Mouse (Mus musculus): ENCODE measurements around the gene Foxn1. TPM values are rescaled to one million over a fixed set of nuclear protein-coding genes. Genes with fewer than 3 reads are reported as not detected.

The Foxn1 gene
- polyA plus RNA-seq, 1 experiment from 2014 or later = not detected

DNA sequence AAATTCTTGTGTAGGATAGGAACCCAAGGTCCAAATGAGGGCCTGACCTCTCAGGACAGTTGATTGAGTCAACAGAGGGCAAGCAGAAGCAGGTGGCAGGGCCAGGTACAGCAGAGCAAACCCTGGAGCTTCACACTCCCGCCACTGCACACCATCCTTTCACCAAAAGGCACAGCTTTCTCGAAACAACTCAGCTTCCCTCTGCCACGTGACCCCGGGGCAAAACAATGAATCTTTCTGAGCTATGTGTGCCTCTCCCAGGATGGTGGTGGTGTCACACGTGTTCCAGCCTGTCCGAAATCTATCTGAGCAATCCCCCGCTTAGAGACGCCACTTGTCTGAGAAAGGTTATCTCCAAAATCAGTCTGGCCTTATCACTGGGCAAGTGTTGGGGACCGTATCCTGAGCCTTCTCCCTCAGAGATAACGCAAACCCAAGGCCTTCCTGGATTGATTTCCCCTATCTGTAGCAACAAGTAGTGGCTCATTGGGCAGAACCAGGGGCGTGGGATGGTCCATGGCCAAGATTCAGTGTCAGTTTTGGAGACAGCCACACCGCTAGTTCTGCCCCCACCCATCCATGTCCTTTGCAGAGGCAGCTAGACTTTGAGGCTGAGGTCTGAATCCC is 34.0 kb upstream of the Foxn1 start:
- WGBS = 75% methylated on average over 12 of the region's 12 CpGs
- ATAC-seq (ENCODE audit: low FRiP score) = no peak
- no peak overlapping the region for H3K27ac ChIP-seq (replicated peaks)

DNA sequence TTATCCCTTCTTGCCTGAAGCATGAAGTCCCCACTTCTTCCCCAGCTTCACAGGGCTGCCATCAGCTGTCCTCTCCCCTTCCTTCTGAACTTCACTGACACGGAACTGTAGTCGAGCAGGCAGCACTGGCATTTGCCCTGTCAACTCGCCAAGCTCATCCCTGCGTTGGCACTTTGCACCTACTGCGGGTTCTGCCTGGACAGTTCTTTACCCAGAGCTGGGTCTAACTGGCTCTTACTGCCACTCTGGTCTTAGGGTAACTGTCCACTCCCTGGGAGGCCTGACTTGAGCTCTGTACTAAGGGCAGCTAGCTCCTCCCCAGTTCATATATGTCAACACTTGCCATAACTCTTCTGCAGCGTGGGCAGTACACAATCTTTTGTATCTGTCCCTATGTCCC is 30.5 kb upstream of the Foxn1 start:
- 88% methylated on average over 6 of the region's 6 CpGs for WGBS
- H3K27me3 ChIP-seq (replicated peaks) = peaks cover 5% of the 10 kb centered on the region; the same call in 1 of the 2 replicates

More for the DNA sequence above, 34.0 kb upstream of the Foxn1 start:
- Histone ChIP-seq H3K9me3 (replicated peaks) (no peaks in the 10 kb centered on the region), H3K27me3 (replicated peaks) (peaks cover 17% of the 10 kb centered on the region), H3K4me2 (no peak overlapping the region), H3K4me1 (no peaks in the 10 kb centered on the region), H3K9ac (replicated peaks) (no peak overlapping the region), H3K4me3 (replicated peaks) (no peak overlapping the region), H3K36me3 (no peaks in the 10 kb centered on the region)

DNA sequence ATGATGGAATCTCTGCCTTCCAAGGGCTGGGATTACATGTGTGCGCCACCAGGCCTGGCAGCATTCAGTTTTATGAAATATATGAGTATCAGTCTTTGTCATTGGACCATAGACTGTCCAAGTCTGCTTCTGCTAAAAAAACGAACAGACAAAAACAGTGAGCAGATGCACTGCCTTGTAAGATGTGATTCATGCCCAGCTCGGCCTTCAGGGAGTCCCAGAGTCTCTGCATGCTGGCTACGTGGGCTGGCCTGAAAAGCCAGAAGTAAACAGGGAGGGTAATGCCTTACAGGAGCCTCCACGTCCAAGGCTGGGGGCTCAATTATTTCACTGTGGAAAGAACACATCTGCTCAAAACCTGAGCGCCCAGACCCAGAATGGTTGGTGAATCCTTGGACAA is 26.5 kb upstream of the Foxn1 start:
- Histone ChIP-seq H3K27ac (replicated peaks) (no peak overlapping the region), H3K27me3 (replicated peaks) (no peaks in the 10 kb centered on the region), H3K36me3 (no peaks in the 10 kb centered on the region), H3K9me3 (replicated peaks) (no peaks in the 10 kb centered on the region), H3K4me2 (no peak overlapping the region), H3K9ac (replicated peaks) (no peak overlapping the region), H3K4me3 (replicated peaks) (no peak overlapping the region), H3K4me1 (no peaks in the 10 kb centered on the region)
- no peak for ATAC-seq (ENCODE audit: low FRiP score)
- WGBS = 72% methylated on average over 6 of the region's 6 CpGs

More for the DNA sequence above, 30.5 kb upstream of the Foxn1 start:
- Histone ChIP-seq H3K4me1 (no peaks in the 10 kb centered on the region), H3K27ac (replicated peaks) (no peak overlapping the region), H3K9me3 (replicated peaks) (no peaks in the 10 kb centered on the region), H3K9ac (replicated peaks) (no peak overlapping the region), H3K4me3 (replicated peaks) (no peak overlapping the region), H3K36me3 (no peaks in the 10 kb centered on the region), H3K4me2 (no peak overlapping the region)
- no peak for ATAC-seq (ENCODE audit: low FRiP score)

DNA sequence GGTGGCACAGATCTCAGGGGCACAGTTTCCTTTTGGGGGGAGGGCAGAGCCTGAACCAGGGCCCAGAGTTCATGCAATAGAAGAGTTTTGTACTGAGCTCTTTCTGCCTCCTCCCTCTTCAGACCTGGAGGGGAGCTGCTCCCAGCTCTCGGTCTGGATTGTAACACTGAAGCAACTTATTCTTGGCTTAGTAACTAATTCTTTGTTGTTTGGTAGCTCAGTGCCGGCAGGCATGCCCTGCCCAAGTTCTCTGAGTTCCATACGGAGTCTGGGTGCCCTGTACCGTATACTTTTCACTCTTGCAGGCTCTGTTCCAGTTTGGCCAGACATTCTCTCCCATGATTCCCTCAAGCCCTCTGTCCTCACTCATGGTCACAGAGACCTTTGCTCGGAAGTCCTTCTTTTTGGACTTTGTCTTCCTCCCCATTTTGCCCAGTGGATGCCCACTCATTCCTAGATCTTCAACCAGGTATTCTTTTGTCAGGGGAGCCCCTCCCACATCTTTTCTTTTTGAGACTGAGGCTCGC is 26.0 kb upstream of the Foxn1 start:
- no peak overlapping the region for H3K27ac ChIP-seq (replicated peaks)
- H3K9me3 ChIP-seq (replicated peaks) = no peaks in the 10 kb centered on the region
- no peak overlapping the region for H3K4me3 ChIP-seq (replicated peaks)
- 79% methylated on average over 6 of the region's 6 CpGs for WGBS
- H3K9ac ChIP-seq (replicated peaks) = no peak overlapping the region
- H3K4me2 ChIP-seq = no peak overlapping the region
- no peaks in the 10 kb centered on the region for H3K27me3 ChIP-seq (replicated peaks)
- H3K36me3 ChIP-seq = no peaks in the 10 kb centered on the region
- ATAC-seq (ENCODE audit: low FRiP score) = no peak
- H3K4me1 ChIP-seq = no peaks in the 10 kb centered on the region

DNA sequence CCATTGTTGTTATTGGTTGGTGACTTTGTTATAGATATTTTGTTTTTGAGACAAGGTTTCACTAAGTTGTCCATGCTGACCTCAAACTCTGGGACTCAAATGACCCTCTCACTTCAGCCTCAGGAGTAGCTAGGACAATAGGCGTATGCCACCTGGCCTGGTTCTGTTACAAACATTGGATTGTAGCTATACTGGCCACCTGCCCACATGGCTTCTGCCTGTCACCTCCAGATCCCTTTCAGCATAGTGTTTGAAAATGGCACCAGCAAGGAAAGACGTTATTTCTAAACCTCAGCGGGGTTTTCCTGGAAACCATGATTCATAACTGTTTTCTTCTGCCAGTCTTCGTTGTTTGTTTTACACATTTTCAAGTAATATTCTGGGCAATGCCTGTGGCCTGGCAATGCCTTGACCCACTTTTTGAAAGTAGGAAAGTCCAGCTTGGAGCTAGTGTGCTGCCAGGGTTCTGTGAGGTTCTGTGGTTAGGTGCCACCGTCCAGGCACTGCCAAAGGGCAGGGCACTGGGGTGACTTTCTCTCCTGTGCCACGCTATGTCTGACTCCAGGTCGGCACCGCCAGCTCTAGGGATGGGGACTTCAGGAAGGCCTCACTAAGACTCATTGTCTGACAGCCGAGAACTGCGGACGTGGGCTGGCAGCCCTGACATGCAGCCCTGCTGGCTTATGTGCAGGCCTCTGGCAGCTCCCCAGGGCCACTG is 25.4 kb upstream of the Foxn1 start:
- WGBS = 75% methylated on average over 11 of the region's 11 CpGs
- Histone ChIP-seq H3K4me2 (no peak overlapping the region), H3K36me3 (no peaks in the 10 kb centered on the region), H3K4me1 (no peaks in the 10 kb centered on the region), H3K27ac (replicated peaks) (no peak overlapping the region), H3K4me3 (replicated peaks) (no peak overlapping the region), H3K9me3 (replicated peaks) (no peaks in the 10 kb centered on the region), H3K27me3 (replicated peaks) (no peaks in the 10 kb centered on the region), H3K9ac (replicated peaks) (no peak overlapping the region)
- no peak for ATAC-seq (ENCODE audit: low FRiP score)

DNA sequence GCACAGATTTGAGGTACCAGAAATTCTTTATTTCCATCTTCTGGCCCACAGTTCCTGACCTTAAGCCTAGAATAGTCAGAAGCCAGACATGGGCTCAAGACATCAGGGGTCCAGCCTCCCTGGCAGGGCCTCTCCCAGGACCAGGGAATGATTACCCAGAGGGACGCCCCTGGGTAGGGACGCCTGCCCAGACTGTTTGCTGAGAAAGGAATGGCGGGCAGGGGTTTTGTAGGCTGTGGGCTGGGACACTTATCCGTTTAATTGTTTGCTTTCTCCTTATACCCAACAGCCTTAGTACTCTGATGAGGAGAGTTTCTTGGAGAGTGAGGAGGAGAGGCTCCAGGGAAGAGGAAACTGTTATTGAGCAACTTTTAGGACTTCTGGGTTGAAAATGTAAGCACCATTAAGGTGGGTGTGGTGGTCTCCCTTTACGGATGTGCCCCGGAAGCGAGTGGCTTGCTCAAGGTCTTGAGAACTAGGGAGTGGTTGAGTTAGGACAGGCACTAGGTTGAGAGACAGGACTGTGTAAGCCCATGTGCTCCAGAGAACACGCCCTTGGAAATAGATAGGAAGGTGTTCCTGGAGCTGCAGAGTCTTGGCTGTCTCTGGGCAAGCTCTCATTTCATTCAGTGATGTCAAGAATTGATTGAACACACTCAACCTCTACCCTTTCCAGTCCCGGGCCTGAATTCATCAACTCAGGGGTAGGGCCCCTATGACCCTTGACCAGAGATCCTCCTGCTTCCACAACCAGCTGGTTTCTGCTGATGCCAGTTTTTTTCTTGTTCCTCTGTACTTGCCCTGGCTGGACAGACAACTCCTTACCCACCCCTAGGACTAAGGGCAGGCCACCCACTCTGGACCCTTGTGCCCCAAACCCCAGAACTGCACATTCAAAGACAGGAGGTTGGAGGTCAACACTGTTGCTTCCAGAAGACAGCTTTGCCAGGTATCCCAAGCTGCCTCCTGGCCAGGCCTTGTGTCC is 22.2 kb upstream of the Foxn1 start:
- WGBS = 76% methylated on average over 9 of the region's 9 CpGs
- ATAC-seq (ENCODE audit: low FRiP score) = no peak

DNA sequence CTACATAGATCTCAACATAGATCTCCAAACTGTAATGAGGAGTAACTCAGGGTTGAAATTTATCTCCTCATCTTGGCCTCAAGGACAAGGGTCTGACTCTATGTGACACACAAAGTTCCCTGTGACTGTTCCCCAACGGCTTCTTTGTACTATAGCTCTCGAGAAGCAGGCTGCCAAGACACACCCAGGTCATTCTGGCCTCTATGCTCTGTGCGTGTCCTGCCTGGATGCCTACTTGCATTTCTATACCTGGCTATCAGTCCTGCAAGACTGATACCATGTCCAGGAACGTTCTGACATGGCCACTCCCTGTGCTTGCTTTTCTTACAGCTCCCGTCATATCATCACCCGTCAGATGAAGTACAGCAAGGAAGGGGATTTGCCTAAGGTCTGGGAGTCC is 15.7 kb upstream of the Foxn1 start:
- ATAC-seq (ENCODE audit: low FRiP score) = no peak
- Histone ChIP-seq H3K9me3 (replicated peaks) (no peaks in the 10 kb centered on the region), H3K4me1 (peaks cover 5% of the 10 kb centered on the region; the same call in 1 of the 2 replicates), H3K27ac (replicated peaks) (no peak overlapping the region), H3K4me2 (no peak overlapping the region), H3K9ac (replicated peaks) (no peak overlapping the region), H3K4me3 (replicated peaks) (no peak overlapping the region), H3K36me3 (no peaks in the 10 kb centered on the region), H3K27me3 (replicated peaks) (0 out of 2 replicates have a peak, but pooled peaks cover 7% of the 10 kb centered on the region)
- WGBS = 74% methylated on average over 6 of the region's 6 CpGs

More for the DNA sequence above, 22.2 kb upstream of the Foxn1 start:
- H3K27ac ChIP-seq (replicated peaks) = no peak overlapping the region
- H3K4me3 ChIP-seq (replicated peaks) = no peak overlapping the region
- H3K27me3 ChIP-seq (replicated peaks) = no peaks in the 10 kb centered on the region
- no peaks in the 10 kb centered on the region for H3K36me3 ChIP-seq
- no peaks in the 10 kb centered on the region for H3K9me3 ChIP-seq (replicated peaks)
- no peaks in the 10 kb centered on the region for H3K4me1 ChIP-seq
- H3K9ac ChIP-seq (replicated peaks) = no peak overlapping the region
- H3K4me2 ChIP-seq = no peak overlapping the region

DNA sequence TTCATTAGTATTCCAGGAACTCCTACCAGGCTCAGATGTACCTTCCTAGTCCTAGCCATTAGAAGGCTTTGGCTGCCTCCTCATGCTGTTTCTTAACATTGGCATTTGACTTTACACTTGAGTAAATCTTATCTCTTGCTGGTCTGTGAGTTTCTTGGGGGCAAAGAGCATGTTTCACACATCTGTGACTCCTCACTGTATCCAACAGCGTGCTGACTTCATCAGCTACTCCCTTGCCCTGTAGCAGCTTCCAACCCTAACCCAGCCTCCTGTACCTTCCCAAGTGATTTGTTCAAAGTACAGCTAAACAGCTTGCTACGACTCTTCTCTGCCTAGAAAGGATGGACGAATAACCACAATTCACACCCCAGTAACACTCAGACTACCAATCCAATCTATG is 15.1 kb upstream of the Foxn1 start:
- WGBS = 78% methylated on average over 3 of the region's 3 CpGs
- no peak overlapping the region for H3K9ac ChIP-seq (replicated peaks)
- ATAC-seq (ENCODE audit: low FRiP score) = no peak

DNA sequence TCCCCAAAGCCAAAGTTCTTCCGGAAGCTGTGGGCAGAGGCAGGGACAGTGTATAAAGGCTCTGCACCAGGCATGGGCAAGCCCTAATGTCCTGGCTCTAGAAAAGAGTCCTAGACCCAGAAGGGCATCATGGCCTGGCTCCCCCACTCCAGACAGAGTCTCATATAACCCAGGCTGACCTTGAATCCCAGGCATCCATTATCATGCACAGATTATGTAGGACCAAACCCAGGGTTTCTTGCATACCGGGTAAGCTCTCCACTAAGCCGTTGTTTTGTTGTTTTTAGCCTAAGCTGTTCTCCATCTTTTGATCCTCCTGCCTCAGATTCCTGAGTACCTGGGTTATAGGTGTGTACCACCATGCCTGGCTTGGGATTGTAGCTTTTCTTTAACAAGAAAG is 14.6 kb upstream of the Foxn1 start:
- Histone ChIP-seq H3K4me3 (replicated peaks) (no peak overlapping the region), H3K9ac (replicated peaks) (no peak overlapping the region), H3K4me2 (no peak overlapping the region), H3K27ac (replicated peaks) (no peak overlapping the region), H3K9me3 (replicated peaks) (no peaks in the 10 kb centered on the region), H3K36me3 (no peaks in the 10 kb centered on the region), H3K27me3 (replicated peaks) (0 out of 2 replicates have a peak, but pooled peaks cover 7% of the 10 kb centered on the region), H3K4me1 (peaks cover 7% of the 10 kb centered on the region; the same call in 1 of the 2 replicates)
- ATAC-seq (ENCODE audit: low FRiP score) = no peak
- WGBS = 69% methylated on average over 3 of the region's 3 CpGs

More for the DNA sequence above, 15.1 kb upstream of the Foxn1 start:
- peaks cover 7% of the 10 kb centered on the region; the same call in 1 of the 2 replicates for H3K4me1 ChIP-seq
- H3K36me3 ChIP-seq = no peaks in the 10 kb centered on the region
- H3K4me3 ChIP-seq (replicated peaks) = no peak overlapping the region
- H3K4me2 ChIP-seq = no peak overlapping the region
- no peaks in the 10 kb centered on the region for H3K9me3 ChIP-seq (replicated peaks)
- 0 out of 2 replicates have a peak, but pooled peaks cover 7% of the 10 kb centered on the region for H3K27me3 ChIP-seq (replicated peaks)
- H3K27ac ChIP-seq (replicated peaks) = no peak overlapping the region

DNA sequence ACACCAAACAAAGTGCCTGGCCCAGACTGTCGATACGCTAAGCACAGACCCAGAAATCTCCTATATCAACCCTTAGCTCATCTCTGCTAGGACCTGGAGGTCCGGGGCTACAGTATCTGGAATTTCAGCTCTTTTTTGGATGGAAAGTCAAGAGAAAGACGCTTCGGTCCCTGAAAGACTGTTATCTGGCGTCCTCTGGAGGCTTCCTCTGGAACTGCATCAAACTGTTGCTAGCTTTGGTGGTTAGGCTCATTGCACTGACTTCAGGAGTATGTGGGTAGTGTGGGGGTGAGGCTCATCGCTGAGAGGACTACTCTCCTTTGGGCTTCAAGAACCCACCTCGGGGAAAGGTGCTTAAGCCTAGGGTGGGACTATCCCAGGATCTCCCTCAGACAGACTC is 13.3 kb upstream of the Foxn1 start:
- WGBS = 21% methylated on average over 8 of the region's 8 CpGs
- peaks cover 7% of the 10 kb centered on the region; the same call in 1 of the 2 replicates for H3K4me1 ChIP-seq
- ATAC-seq (ENCODE audit: low FRiP score) = no peak
- H3K9me3 ChIP-seq (replicated peaks) = no peaks in the 10 kb centered on the region
- no peak overlapping the region for H3K4me3 ChIP-seq (replicated peaks)
- no peak overlapping the region for H3K4me2 ChIP-seq
- 0 out of 2 replicates have a peak, but pooled peaks cover 7% of the 10 kb centered on the region for H3K27me3 ChIP-seq (replicated peaks)
- H3K9ac ChIP-seq (replicated peaks) = no peak overlapping the region
- H3K36me3 ChIP-seq = no peaks in the 10 kb centered on the region
- H3K27ac ChIP-seq (replicated peaks) = no peak overlapping the region

DNA sequence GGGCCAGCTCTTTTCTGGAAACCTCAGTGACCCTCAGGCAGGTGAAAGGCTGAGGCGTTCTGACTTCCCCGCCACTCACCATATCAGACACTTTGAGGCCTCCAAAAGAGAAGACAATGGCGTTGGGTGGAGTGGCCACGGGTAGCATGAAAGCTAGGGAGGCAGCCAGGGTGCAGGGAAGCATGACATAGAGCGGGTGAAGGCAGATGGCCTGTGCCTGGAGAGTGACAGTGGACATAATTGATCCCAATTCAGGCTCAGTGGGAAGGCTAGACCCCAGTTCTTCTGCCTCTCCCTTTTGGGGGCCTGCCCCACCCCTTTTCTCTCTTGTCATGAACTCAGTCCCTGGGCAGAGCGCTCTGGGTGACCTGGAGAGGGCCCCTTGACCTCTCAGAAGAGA is 11.9 kb upstream of the Foxn1 start:
- no peak overlapping the region for H3K9ac ChIP-seq (replicated peaks)
- H3K27ac ChIP-seq (replicated peaks) = no peak overlapping the region
- H3K27me3 ChIP-seq (replicated peaks) = 0 out of 2 replicates have a peak, but pooled peaks cover 7% of the 10 kb centered on the region
- H3K4me1 ChIP-seq = peaks cover 7% of the 10 kb centered on the region; the same call in 1 of the 2 replicates
- WGBS = 67% methylated on average over 6 of the region's 6 CpGs
- H3K4me2 ChIP-seq = no peak overlapping the region
- no peaks in the 10 kb centered on the region for H3K36me3 ChIP-seq
- H3K9me3 ChIP-seq (replicated peaks) = no peaks in the 10 kb centered on the region
- ATAC-seq (ENCODE audit: low FRiP score) = no peak
- no peak overlapping the region for H3K4me3 ChIP-seq (replicated peaks)

Measured in neural tube, embryonic 15.5 days (tissue).